Mouse (Mus musculus): ENCODE data around the gene Alppl2. TPM values are rescaled to one million over a fixed set of nuclear protein-coding genes. Genes with fewer than 3 reads are reported as not detected.

Gene Alppl2
- polyA plus RNA-seq, 1 experiment from 2014 or later = not detected

DNA sequence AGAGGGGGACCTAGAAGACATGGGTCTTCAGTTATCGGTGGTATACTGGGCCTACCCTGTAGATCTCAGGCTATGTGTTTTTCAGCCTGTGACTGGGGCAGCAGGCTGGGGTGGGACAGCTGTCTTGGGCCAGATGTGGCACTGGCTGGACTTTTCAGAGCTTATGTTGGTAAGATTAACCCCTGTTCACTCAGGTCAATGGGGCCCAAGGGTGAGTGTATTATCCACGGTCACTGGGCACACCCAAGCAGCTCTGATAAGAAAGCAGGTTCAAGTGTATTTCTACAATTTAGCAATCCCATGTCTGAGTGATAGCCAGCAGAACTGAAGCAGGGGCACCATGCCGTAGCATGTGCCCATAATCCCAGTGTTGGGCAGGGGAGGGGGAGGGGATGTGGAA, 12.4 kb upstream of the Alppl2 start:
- Histone ChIP-seq H3K9me3 (ENCODE audit: control insufficient read depth, low read length) (no peaks in the 10 kb centered on the region), H3K27me3 (replicated peaks; ENCODE audit: control insufficient read depth, insufficient read depth, low read length) (no peaks in the 10 kb centered on the region), H3K27ac (ENCODE audit: low read length) (peak overlapping the region; percentile 83), H3K4me2 (ENCODE audit: low read depth, low read length) (peak overlapping the region; percentile 28; the same call in 1 of the 2 replicates), H3K4me1 (ENCODE audit: control insufficient read depth, insufficient read depth, low read length) (peaks cover 3% of the 10 kb centered on the region; the same call in 1 of the 2 replicates), H3K4me3 (ENCODE audit: low read length) (no peak overlapping the region), H3K9ac (ENCODE audit: low read depth, low read length) (no peak overlapping the region; the same call in 1 of the 2 replicates), H3K36me3 (ENCODE audit: control insufficient read depth, insufficient read depth, low read length) (no peaks in the 10 kb centered on the region)
- WGBS = 66% methylated on average over 3 of the region's 3 CpGs
- peak; percentile 72 for ATAC-seq

DNA sequence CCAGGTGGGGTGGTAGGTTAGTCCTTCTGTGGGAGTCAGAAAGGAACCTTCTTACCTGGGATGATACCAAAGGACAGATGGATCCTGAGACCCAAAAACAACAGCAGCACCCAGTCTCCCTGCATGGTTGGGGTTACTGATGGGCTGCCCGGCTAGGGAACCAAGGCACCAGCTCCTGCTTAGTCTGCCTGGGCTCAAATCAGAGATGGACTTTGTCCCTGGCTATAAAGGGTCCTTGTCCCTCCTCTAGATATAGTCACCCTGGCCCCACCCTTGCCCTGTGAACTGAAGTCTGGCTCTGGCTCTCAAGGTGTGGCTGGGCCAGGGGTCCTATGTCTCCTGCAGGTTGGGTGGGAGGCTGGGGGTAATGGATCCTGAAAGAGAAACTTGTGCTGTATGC, 11.7 kb upstream of the Alppl2 start, which contains the start of gene Alpi:
Gene Alpi, minus strand, starts transcription at position 196 of the 400 bp plus-strand sequence.
- H3K4me1 ChIP-seq (ENCODE audit: control insufficient read depth, insufficient read depth, low read length) = peaks cover 3% of the 10 kb centered on the region; the same call in 1 of the 2 replicates
- no peaks in the 10 kb centered on the region for H3K36me3 ChIP-seq (ENCODE audit: control insufficient read depth, insufficient read depth, low read length)
- no peaks in the 10 kb centered on the region for H3K9me3 ChIP-seq (ENCODE audit: control insufficient read depth, low read length)
- H3K9ac ChIP-seq (ENCODE audit: low read depth, low read length) = peak within 1 kb of the TSS; percentile 36
- peak within 1 kb of the TSS; percentile 37 for H3K4me2 ChIP-seq (ENCODE audit: low read depth, low read length)
- peak within 1 kb of the TSS; percentile 83 for H3K27ac ChIP-seq (ENCODE audit: low read length)
- peak within 1 kb of the TSS; percentile 40 for H3K4me3 ChIP-seq (ENCODE audit: low read length)
- H3K27me3 ChIP-seq (replicated peaks; ENCODE audit: control insufficient read depth, insufficient read depth, low read length) = no peaks in the 10 kb centered on the region
- ATAC-seq = peak; percentile 84
- WGBS = 50% methylated on average over 1 of the region's 1 CpGs

DNA sequence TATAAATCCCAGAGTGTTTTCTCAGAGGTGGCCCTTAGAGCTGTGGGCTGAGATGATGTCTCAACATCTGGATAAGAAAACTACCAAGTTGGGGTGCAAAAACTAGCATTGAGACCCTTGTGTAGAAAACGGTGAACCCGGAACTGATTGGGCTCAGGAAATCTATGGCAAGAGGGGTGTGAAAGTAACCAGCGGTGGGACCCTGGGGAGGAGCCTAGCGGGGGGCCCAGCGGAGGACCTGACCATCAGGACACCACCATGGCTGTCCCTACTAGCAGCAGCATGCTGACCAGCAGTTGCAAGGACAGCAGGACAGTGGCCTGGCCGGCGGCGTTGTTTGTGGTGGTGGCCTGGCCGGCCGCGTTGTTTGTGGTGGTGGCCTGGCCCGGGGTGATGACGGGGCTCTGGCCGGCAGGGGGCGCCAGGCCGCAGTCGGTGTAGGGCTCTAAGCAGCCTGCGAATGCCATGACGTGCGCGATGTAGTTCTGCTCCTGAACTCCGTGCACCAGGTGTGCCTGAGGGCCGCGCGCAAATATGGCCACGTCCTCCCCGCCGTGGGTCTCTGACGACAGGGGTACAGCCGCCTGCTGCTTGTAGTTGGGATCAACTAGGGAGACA, 8.7 kb upstream of the Alppl2 start:
- no peak overlapping the region; the same call in 1 of the 2 replicates for H3K9ac ChIP-seq (ENCODE audit: low read depth, low read length)
- H3K4me3 ChIP-seq (ENCODE audit: low read length) = peak overlapping the region; percentile 11
- peaks cover 3% of the 10 kb centered on the region; the same call in 1 of the 2 replicates for H3K4me1 ChIP-seq (ENCODE audit: control insufficient read depth, insufficient read depth, low read length)
- H3K36me3 ChIP-seq (ENCODE audit: control insufficient read depth, insufficient read depth, low read length) = no peaks in the 10 kb centered on the region
- H3K9me3 ChIP-seq (ENCODE audit: control insufficient read depth, low read length) = no peaks in the 10 kb centered on the region
- peak; percentile 38 for ATAC-seq
- H3K4me2 ChIP-seq (ENCODE audit: low read depth, low read length) = peak overlapping the region; percentile 22
- no peaks in the 10 kb centered on the region for H3K27me3 ChIP-seq (replicated peaks; ENCODE audit: control insufficient read depth, insufficient read depth, low read length)
- H3K27ac ChIP-seq (ENCODE audit: low read length) = no peak overlapping the region
- WGBS = 16% methylated on average over 30 of the region's 30 CpGs

DNA sequence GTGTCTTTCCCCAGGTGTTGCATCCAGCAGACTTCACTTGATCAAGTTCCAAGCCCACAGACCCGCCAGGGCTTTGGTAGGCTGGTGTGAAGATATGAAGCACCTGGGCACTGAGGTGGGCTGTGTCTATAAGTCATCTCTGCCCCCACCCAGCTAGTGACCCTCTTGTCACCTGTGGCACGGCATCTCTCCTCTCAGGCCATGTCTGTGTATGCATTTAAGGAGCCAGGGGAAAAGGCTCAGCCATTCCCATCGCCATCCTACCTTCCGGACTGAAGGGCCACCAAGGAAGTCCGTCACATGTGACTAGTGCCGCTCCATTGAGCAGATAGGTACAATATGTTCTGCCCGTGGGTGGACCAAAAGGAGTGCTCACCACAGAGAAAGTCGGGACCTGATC, 5.9 kb upstream of the Alppl2 start:
- H3K4me2 ChIP-seq (ENCODE audit: low read depth, low read length) = no peak overlapping the region
- no peaks in the 10 kb centered on the region for H3K36me3 ChIP-seq (ENCODE audit: control insufficient read depth, insufficient read depth, low read length)
- ATAC-seq = no peak
- H3K9ac ChIP-seq (ENCODE audit: low read depth, low read length) = no peak overlapping the region
- H3K4me1 ChIP-seq (ENCODE audit: control insufficient read depth, insufficient read depth, low read length) = no peaks in the 10 kb centered on the region
- no peak overlapping the region for H3K27ac ChIP-seq (ENCODE audit: low read length)
- no peaks in the 10 kb centered on the region for H3K9me3 ChIP-seq (ENCODE audit: control insufficient read depth, low read length)
- no peak overlapping the region for H3K4me3 ChIP-seq (ENCODE audit: low read length)
- H3K27me3 ChIP-seq (replicated peaks; ENCODE audit: control insufficient read depth, insufficient read depth, low read length) = no peaks in the 10 kb centered on the region
- 84% methylated on average over 8 of the region's 8 CpGs for WGBS

DNA sequence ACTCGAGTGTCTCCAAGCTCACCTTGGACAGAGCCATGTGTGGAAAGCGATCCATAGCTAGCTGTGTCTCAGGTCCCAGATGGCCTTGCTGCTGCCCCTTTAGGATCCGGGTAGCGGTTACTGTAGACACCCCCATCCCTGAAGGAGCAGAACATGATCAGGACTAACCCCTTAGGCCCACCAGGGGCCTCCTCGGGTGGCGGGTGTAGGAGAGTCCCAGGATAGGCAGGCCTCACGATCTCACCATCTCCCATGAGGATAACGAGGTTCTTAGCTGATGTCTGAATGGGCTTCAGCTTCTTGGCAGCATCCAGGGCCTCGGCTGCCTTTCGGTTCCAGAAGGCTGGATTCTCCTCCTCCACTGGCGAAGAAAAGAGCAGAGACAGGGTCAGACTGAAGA, 477 bp downstream of the Alppl2 start:
- no peak overlapping the region for H3K4me3 ChIP-seq (ENCODE audit: low read length)
- 91% methylated on average over 11 of the region's 11 CpGs for WGBS
- no peak overlapping the region for H3K4me2 ChIP-seq (ENCODE audit: low read depth, low read length)
- H3K27ac ChIP-seq (ENCODE audit: low read length) = no peak overlapping the region
- no peaks in the 10 kb centered on the region for H3K27me3 ChIP-seq (replicated peaks; ENCODE audit: control insufficient read depth, insufficient read depth, low read length)
- no peaks in the 10 kb centered on the region for H3K36me3 ChIP-seq (ENCODE audit: control insufficient read depth, insufficient read depth, low read length)
- no peak overlapping the region for H3K9ac ChIP-seq (ENCODE audit: low read depth, low read length)
- no peaks in the 10 kb centered on the region for H3K9me3 ChIP-seq (ENCODE audit: control insufficient read depth, low read length)
- ATAC-seq = no peak
- peaks cover 4% of the 10 kb centered on the region; the same call in 1 of the 2 replicates for H3K4me1 ChIP-seq (ENCODE audit: control insufficient read depth, insufficient read depth, low read length)

DNA sequence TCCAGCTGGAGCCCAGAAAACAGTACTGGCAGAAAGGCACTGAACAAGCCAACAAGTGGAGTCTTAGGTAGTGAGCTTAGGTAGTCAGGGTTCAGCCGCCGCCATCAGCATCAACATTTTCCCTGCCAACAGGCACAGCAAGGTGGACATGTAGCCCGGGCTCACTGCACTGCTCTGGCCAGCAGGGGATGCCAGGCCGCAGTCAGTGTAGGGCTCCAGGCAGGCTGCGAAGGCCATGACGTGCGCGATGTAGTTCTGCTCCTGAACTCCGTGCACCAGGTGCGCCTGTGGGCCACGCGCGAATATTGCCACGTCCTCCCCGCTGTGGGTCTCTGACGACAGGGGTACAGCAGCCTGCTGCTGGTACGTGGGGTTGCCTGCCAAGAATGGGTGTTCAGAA, 2.8 kb downstream of the Alppl2 start:
- 73% methylated on average over 17 of the region's 17 CpGs for WGBS
- no peak for ATAC-seq

DNA sequence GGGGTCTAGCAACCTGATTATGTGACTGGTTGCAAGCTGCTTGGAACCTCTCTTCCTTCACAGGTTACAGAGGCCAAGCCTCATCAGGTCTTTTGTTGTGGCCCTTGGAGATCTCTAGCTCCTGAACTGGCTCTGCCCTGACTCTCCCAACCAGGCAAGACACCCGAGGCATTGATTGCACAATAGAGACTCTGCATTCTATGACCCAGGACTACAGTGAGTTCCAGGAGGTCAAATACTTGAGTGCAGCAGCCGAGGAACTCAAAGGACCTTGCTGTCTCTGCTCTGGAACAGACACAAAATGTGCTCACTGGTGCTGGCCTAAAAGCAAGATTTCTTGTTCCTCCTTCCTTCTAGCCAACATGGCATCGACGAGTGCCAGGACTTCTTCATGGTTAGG, 3.5 kb downstream of the Alppl2 start:
- no peaks in the 10 kb centered on the region for H3K9me3 ChIP-seq (ENCODE audit: control insufficient read depth, low read length)
- no peak for ATAC-seq
- no peak overlapping the region for H3K4me3 ChIP-seq (ENCODE audit: low read length)
- peaks cover 4% of the 10 kb centered on the region; the same call in 1 of the 2 replicates for H3K4me1 ChIP-seq (ENCODE audit: control insufficient read depth, insufficient read depth, low read length)
- no peaks in the 10 kb centered on the region for H3K27me3 ChIP-seq (replicated peaks; ENCODE audit: control insufficient read depth, insufficient read depth, low read length)
- WGBS = 56% methylated on average over 4 of the region's 4 CpGs
- H3K4me2 ChIP-seq (ENCODE audit: low read depth, low read length) = no peak overlapping the region
- no peaks in the 10 kb centered on the region for H3K36me3 ChIP-seq (ENCODE audit: control insufficient read depth, insufficient read depth, low read length)
- no peak overlapping the region for H3K27ac ChIP-seq (ENCODE audit: low read length)
- H3K9ac ChIP-seq (ENCODE audit: low read depth, low read length) = no peak overlapping the region

More for the DNA sequence above, 2.8 kb downstream of the Alppl2 start:
- Histone ChIP-seq H3K9ac (ENCODE audit: low read depth, low read length) (no peak overlapping the region), H3K9me3 (ENCODE audit: control insufficient read depth, low read length) (no peaks in the 10 kb centered on the region), H3K36me3 (ENCODE audit: control insufficient read depth, insufficient read depth, low read length) (no peaks in the 10 kb centered on the region), H3K27ac (ENCODE audit: low read length) (no peak overlapping the region), H3K4me2 (ENCODE audit: low read depth, low read length) (no peak overlapping the region), H3K4me3 (ENCODE audit: low read length) (no peak overlapping the region), H3K27me3 (replicated peaks; ENCODE audit: control insufficient read depth, insufficient read depth, low read length) (no peaks in the 10 kb centered on the region), H3K4me1 (ENCODE audit: control insufficient read depth, insufficient read depth, low read length) (peaks cover 4% of the 10 kb centered on the region; the same call in 1 of the 2 replicates)

GRCm38 (mm10) chr1:87073776-87074175, 16.0 kb downstream of the Alppl2 start:
- H3K9me3 ChIP-seq (ENCODE audit: control insufficient read depth, low read length) = no peaks in the 10 kb centered on the region
- H3K27ac ChIP-seq (ENCODE audit: low read length) = no peak overlapping the region
- H3K9ac ChIP-seq (ENCODE audit: low read depth, low read length) = no peak overlapping the region
- H3K36me3 ChIP-seq (ENCODE audit: control insufficient read depth, insufficient read depth, low read length) = no peaks in the 10 kb centered on the region
- H3K4me1 ChIP-seq (ENCODE audit: control insufficient read depth, insufficient read depth, low read length) = no peaks in the 10 kb centered on the region
- 78% methylated on average over 8 of the region's 8 CpGs for WGBS
- no peak for ATAC-seq
- H3K27me3 ChIP-seq (replicated peaks; ENCODE audit: control insufficient read depth, insufficient read depth, low read length) = no peaks in the 10 kb centered on the region
- no peak overlapping the region for H3K4me3 ChIP-seq (ENCODE audit: low read length)
- H3K4me2 ChIP-seq (ENCODE audit: low read depth, low read length) = no peak overlapping the region

- H3K27ac ChIP-seq (ENCODE audit: low read length) = no peak overlapping the region
- no peaks in the 10 kb centered on the region for H3K9me3 ChIP-seq (ENCODE audit: control insufficient read depth, low read length)
- no peaks in the 10 kb centered on the region for H3K27me3 ChIP-seq (replicated peaks; ENCODE audit: control insufficient read depth, insufficient read depth, low read length)
- no peaks in the 10 kb centered on the region for H3K36me3 ChIP-seq (ENCODE audit: control insufficient read depth, insufficient read depth, low read length)
- H3K4me3 ChIP-seq (ENCODE audit: low read length) = no peak overlapping the region
- peak; percentile 59 for ATAC-seq
- no peaks in the 10 kb centered on the region for H3K4me1 ChIP-seq (ENCODE audit: control insufficient read depth, insufficient read depth, low read length)
- WGBS = 54% methylated on average over 16 of the region's 16 CpGs
- no peak overlapping the region for H3K4me2 ChIP-seq (ENCODE audit: low read depth, low read length)
- H3K9ac ChIP-seq (ENCODE audit: low read depth, low read length) = no peak overlapping the region
Measured at GRCm38 (mm10) chr1:87070720-87071119, 19.0 kb downstream of the Alppl2 start.

DNA sequence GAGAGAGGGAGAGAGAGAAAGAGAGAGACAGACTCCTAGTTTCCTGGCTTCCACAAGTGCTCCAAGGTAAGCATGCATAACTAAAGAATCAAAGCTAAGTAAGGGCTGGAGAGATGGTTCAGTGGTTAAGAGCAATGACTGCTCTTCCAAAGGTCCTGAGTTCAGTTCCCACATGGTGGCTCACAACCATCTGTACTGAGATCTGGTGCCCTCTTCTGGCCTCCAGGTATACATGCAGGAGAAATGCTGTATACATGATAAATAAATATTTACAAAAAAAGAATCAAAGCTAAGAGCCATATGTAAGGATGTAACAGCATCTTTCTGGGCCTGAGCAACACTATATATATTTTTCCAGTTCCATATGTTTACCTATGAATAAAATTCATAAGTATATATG, 28.8 kb downstream of the Alppl2 start:
- no peaks in the 10 kb centered on the region for H3K27me3 ChIP-seq (replicated peaks; ENCODE audit: control insufficient read depth, insufficient read depth, low read length)
- no peak overlapping the region for H3K27ac ChIP-seq (ENCODE audit: low read length)
- no peak overlapping the region for H3K4me3 ChIP-seq (ENCODE audit: low read length)
- no peaks in the 10 kb centered on the region for H3K9me3 ChIP-seq (ENCODE audit: control insufficient read depth, low read length)
- no peaks in the 10 kb centered on the region for H3K36me3 ChIP-seq (ENCODE audit: control insufficient read depth, insufficient read depth, low read length)
- no peak for ATAC-seq
- H3K9ac ChIP-seq (ENCODE audit: low read depth, low read length) = no peak overlapping the region
- H3K4me2 ChIP-seq (ENCODE audit: low read depth, low read length) = no peak overlapping the region
- H3K4me1 ChIP-seq (ENCODE audit: control insufficient read depth, insufficient read depth, low read length) = no peaks in the 10 kb centered on the region

All from intestine, embryonic 16.5 days (tissue).